Mouse (Mus musculus) MEL (cell line): ENCODE measurements around the gene Sptlc2.

ENCODE experiments used
- CHD2 ChIP-seq: IDR thresholded peaks from 2 replicates; pipeline ENCODE4 v1.6.1; 2011; ENCODE audit warnings: low read length, improper control_type of control experiment
- CTCF ChIP-seq, 3 experiments: IDR thresholded peaks in 2 of 3; conservative IDR thresholded peaks in 1 of 3; 2 replicates each; pipeline ENCODE4 v1.5.1; 2011 to 2012; ENCODE audit warnings: low read length in 3 of 3, low read depth in 2 of 3, mild to moderate bottlenecking in 2 of 3, improper control_type of control experiment in 1 of 3, inconsistent platforms in 1 of 3, mixed read lengths in 1 of 3, moderate library complexity in 1 of 3; ENCODE audit not compliant: control insufficient read depth in 1 of 3, insufficient read depth in 1 of 3, poor library complexity in 1 of 3, severe bottlenecking in 1 of 3
- ELF1 ChIP-seq: IDR thresholded peaks from 2 replicates; pipeline ENCODE4 v1.6.1; 2014; ENCODE audit warnings: low read depth, mild to moderate bottlenecking, inconsistent platforms, low read length, improper control_type of control experiment, moderate library complexity
- JUND ChIP-seq: IDR thresholded peaks from 2 replicates; pipeline ENCODE4 v1.6.1; 2011; ENCODE audit warnings: low read depth, mild to moderate bottlenecking, improper control_type of control experiment, low read length
- MAX ChIP-seq: IDR thresholded peaks from 2 replicates; pipeline ENCODE4 v1.6.1; 2011; ENCODE audit warnings: low read length, improper control_type of control experiment
- MXI1 ChIP-seq: IDR thresholded peaks from 2 replicates; pipeline ENCODE4 v1.6.1; 2011; ENCODE audit warnings: mild to moderate bottlenecking, low read depth, low read length, improper control_type of control experiment
- POLR2A ChIP-seq, 2 experiments: IDR thresholded peaks; 2 replicates each; pipeline ENCODE4 v1.6.1; 2011 to 2012; ENCODE audit warnings: low read length in 2 of 2, mild to moderate bottlenecking in 2 of 2, control low read depth in 1 of 2, improper control_type of control experiment in 1 of 2, low read depth in 1 of 2, moderate library complexity in 1 of 2; ENCODE audit not compliant: control insufficient read depth in 1 of 2, insufficient read depth in 1 of 2, poor library complexity in 1 of 2
- POLR2AphosphoS2 ChIP-seq: IDR thresholded peaks from 2 replicates; pipeline ENCODE4 v1.6.1; 2011; ENCODE audit warnings: low read length, improper control_type of control experiment
- RAD21 ChIP-seq: IDR thresholded peaks from 2 replicates; pipeline ENCODE4 v1.6.1; 2011; ENCODE audit warnings: mild to moderate bottlenecking, low read depth, low read length, improper control_type of control experiment
- TAL1 ChIP-seq: IDR thresholded peaks from 2 replicates; pipeline ENCODE4 v1.6.1; 2012; ENCODE audit warnings: mild to moderate bottlenecking, inconsistent platforms, low read length, moderate library complexity, mixed read lengths
- TBP ChIP-seq: IDR thresholded peaks from 2 replicates; pipeline ENCODE4 v1.8.0; 2011; ENCODE audit warnings: low read depth, low read length, improper control_type of control experiment
- TCF12 ChIP-seq: IDR thresholded peaks from 2 replicates; pipeline ENCODE4 v1.6.1; 2014; ENCODE audit warnings: low read depth, mild to moderate bottlenecking, inconsistent platforms, low read length, improper control_type of control experiment, moderate library complexity
- ZMIZ1 ChIP-seq: IDR thresholded peaks from 2 replicates; pipeline ENCODE4 v1.6.1; 2012; ENCODE audit warnings: low read depth, mild to moderate bottlenecking, inconsistent platforms, low read length, improper control_type of control experiment, moderate library complexity

DNA sequence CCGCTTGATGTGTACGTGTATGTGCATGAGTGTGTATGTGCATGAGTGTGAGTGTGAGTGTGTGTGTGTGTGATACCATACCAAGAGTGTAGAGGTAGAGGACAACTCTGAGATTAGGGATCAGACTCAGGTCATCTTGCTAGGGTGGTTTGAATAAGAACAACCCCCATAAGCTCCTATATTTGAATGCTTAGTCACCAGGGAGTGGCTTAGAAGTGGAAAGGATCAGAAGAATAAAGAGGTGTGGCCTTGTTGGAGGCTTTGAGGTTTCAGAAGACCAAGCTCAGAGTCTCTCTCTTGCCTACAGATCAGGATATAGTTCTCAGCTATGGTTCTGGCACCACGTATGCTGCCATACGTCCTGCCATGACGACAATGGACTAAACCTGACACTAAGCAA lies 131.5 kb downstream of the Sptlc2 start:
- TF ChIP-seq POLR2AphosphoS2 (no peak), RAD21 (no peak), CHD2 (no peak), MXI1 (no peak), MAX (no peak), ELF1 (no peak), POLR2A (IDR thresholded peaks at IDR 0.05; ENCODE audit: control insufficient read depth in 1 of 2, insufficient read depth in 1 of 2, low read depth in 1 of 2, low read length in 2 of 2, poor library complexity in 1 of 2) (no peak), TBP (no peak), TAL1 (no peak), ZMIZ1 (no peak), JUND (no peak), TCF12 (no peak), CTCF (IDR thresholded peaks at IDR 0.05 in 2 of 3, conservative IDR thresholded peaks at IDR 0.05 in 1 of 3; ENCODE audit: control insufficient read depth in 1 of 3, insufficient read depth in 1 of 3, low read depth in 2 of 3, low read length in 3 of 3, poor library complexity in 1 of 3, severe bottlenecking in 1 of 3) (no peak)
